Mouse (Mus musculus): Measurements from ENCODE around the gene St3gal6.

Gene St3gal6

GRCm38 (mm10) chr16:58476363-58476762 lies 47.7 kb downstream of the St3gal6 start:
- in situ Hi-C loops (cut with MboI, MseI) = no loop called here

- in situ Hi-C loops (cut with MboI, MseI) = no loop called here
Measured at GRCm38 (mm10) chr16:58475544-58476154, 48.4 kb downstream of the St3gal6 start.

- in situ Hi-C loops (cut with MboI, MseI) = no loop called here
Measured at GRCm38 (mm10) chr16:58474875-58475274, 49.2 kb downstream of the St3gal6 start.

- in situ Hi-C loops (cut with MboI, MseI) = no loop called here
Measured at GRCm38 (mm10) chr16:58470841-58471240, 53.2 kb downstream of the St3gal6 start.

- in situ Hi-C loops (cut with MboI, MseI) = no loop called here
Measured at GRCm38 (mm10) chr16:58470061-58470460, 54.0 kb downstream of the St3gal6 start.

- in situ Hi-C loops (cut with MboI, MseI) = no loop called here
Measured at GRCm38 (mm10) chr16:58465412-58465811, 58.6 kb downstream of the St3gal6 start.

GRCm38 (mm10) chr16:58464051-58464450 lies 60.0 kb downstream of the St3gal6 start:
- in situ Hi-C loops (cut with MboI, MseI) = loop anchor here (5.0 kb wide), 1 partner anchor 33 kb away; no protein-coding TSS in a partner anchor

GRCm38 (mm10) chr16:58462519-58462918 lies 61.5 kb downstream of the St3gal6 start:
- in situ Hi-C loops (cut with MboI, MseI) = loop anchor here (5.0 kb wide), 1 partner anchor 35 kb away; no protein-coding TSS in a partner anchor

GRCm38 (mm10) chr16:58461856-58462518 lies 62.1 kb downstream of the St3gal6 start:
- in situ Hi-C loops (cut with MboI, MseI) = loop anchor here (5.0 kb wide), 1 partner anchor 35 kb away; no protein-coding TSS in a partner anchor

- in situ Hi-C loops (cut with MboI, MseI) = loop anchor here (5.0 kb wide), 1 partner anchor 37 kb away; no protein-coding TSS in a partner anchor
Measured at GRCm38 (mm10) chr16:58460386-58460785, 63.7 kb downstream of the St3gal6 start.

GRCm38 (mm10) chr16:58459966-58460365 lies 64.1 kb downstream of the St3gal6 start:
- in situ Hi-C loops (cut with MboI, MseI) = loop anchor here (5.0 kb wide), 1 partner anchor 37 kb away; no protein-coding TSS in a partner anchor

GRCm38 (mm10) chr16:58456991-58457390 lies 67.1 kb downstream of the St3gal6 start:
- in situ Hi-C loops (cut with MboI, MseI) = no loop called here

- in situ Hi-C loops (cut with MboI, MseI) = no loop called here
Measured at GRCm38 (mm10) chr16:58456445-58456844, 67.6 kb downstream of the St3gal6 start.

- in situ Hi-C loops (cut with MboI, MseI) = no loop called here
Measured at GRCm38 (mm10) chr16:58455118-58455517, 68.9 kb downstream of the St3gal6 start.

GRCm38 (mm10) chr16:58454617-58455016 lies 69.4 kb downstream of the St3gal6 start:
- in situ Hi-C loops (cut with MboI, MseI) = loop anchor here (5.0 kb wide), 1 partner anchor 208 kb away; no protein-coding TSS in a partner anchor

- in situ Hi-C loops (cut with MboI, MseI) = loop anchor here (5.0 kb wide), 1 partner anchor 208 kb away; no protein-coding TSS in a partner anchor
Measured at GRCm38 (mm10) chr16:58453820-58454219, 70.2 kb downstream of the St3gal6 start.

GRCm38 (mm10) chr16:58453138-58453537 lies 70.9 kb downstream of the St3gal6 start:
- in situ Hi-C loops (cut with MboI, MseI) = loop anchor here (5.0 kb wide), 1 partner anchor 209 kb away; no protein-coding TSS in a partner anchor

- in situ Hi-C loops (cut with MboI, MseI) = loop anchor here (5.0 kb wide), 1 partner anchor 211 kb away; no protein-coding TSS in a partner anchor
Measured at GRCm38 (mm10) chr16:58451647-58452046, 72.4 kb downstream of the St3gal6 start.

GRCm38 (mm10) chr16:58450648-58451047 lies 73.4 kb downstream of the St3gal6 start:
- in situ Hi-C loops (cut with MboI, MseI) = loop anchor here (5.0 kb wide), 1 partner anchor 212 kb away; no protein-coding TSS in a partner anchor

GRCm38 (mm10) chr16:58449073-58449472 lies 75.0 kb downstream of the St3gal6 start:
- in situ Hi-C loops (cut with MboI, MseI) = loop anchor here (5.0 kb wide), 1 partner anchor 178 kb away; no protein-coding TSS in a partner anchor

GRCm38 (mm10) chr16:58446281-58447259 lies 77.5 kb downstream of the St3gal6 start:
- in situ Hi-C loops (cut with MboI, MseI) = loop anchor here (5.0 kb wide), 1 partner anchor 181 kb away; no protein-coding TSS in a partner anchor
